Comparison of ENCODE assay signal across 21 mouse cellular contexts in the genomic region with DNA sequence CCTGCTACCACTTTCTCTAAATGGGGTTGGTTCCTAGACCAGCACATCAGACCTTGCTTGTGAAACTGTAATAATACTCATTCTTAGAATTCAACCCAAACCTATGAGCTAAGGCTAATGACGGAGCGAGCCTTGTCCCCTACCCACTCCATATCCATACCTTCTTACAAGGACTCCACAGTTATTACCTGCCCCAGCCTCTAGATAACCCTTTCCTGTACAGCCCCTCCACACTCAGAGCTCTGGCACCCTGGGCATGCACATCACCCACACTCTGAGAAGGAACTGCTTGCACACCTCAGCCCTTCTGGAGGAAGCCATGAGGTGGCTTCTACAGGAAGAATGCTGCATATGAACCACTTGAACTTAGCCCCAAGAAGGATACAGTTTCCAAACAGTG.
DNase-seq lines count a peak whose midpoint lies in the region; ATAC-seq lines count a peak whose summit lies in the region.
"Had no signal": no experiment of that assay in that cellular context is flagged by ENCODE, and none has a peak within 500 bp of the region (broad histone marks: within the 10 kb centered on the region; RNA-seq: fewer than 3 reads in every experiment).

No protein-coding gene starts in this region.

- DNase-seq in forebrain, embryonic 10.5 days (ENCODE audit: extremely low spot score, low spot score) = peak; percentile 4
- peak; percentile 42 for DNase-seq in heart, embryonic 10.5 days (ENCODE audit: low spot score)
- DNase-seq in midbrain, embryonic 11.5 days (ENCODE audit: low spot score, missing footprints) = peak; percentile 70
- DNase-seq in midbrain, embryonic 14.5 days = no peak
- peak; percentile 2 for DNase-seq in embryonic facial prominence, embryonic 10.5 days (ENCODE audit: low spot score)
- no peak for DNase-seq in MN1 (ENCODE audit: low spot score)
- DNase-seq: adrenal gland, postnatal 10 days; B cell, adult 2 months; cerebellum, adult 11 months; cerebellum, adult 8-10 months; embryo, embryonic 11 days; gastrocnemius, postnatal 25 days had no signal

- no peaks in the 10 kb centered on the region for H3K27me3 ChIP-seq in forebrain, embryonic 10.5 days (ENCODE audit: poor library complexity, severe bottlenecking)
- no peaks in the 10 kb centered on the region for H3K27me3 ChIP-seq in forebrain, embryonic 15.5 days
- no peaks in the 10 kb centered on the region for H3K27me3 ChIP-seq in heart, embryonic 10.5 days (ENCODE audit: insufficient read depth, poor library complexity, severe bottlenecking)
- H3K27me3 ChIP-seq in heart, embryonic 11.5 days (ENCODE audit: control insufficient read depth, insufficient read depth, low read length) = no peaks in the 10 kb centered on the region
- no peaks in the 10 kb centered on the region for H3K27me3 ChIP-seq in midbrain, embryonic 11.5 days (ENCODE audit: control insufficient read depth, insufficient read depth, low read length)
- no peaks in the 10 kb centered on the region for H3K27me3 ChIP-seq in midbrain, embryonic 14.5 days (ENCODE audit: control insufficient read depth, insufficient read depth, low read length)
- H3K27me3 ChIP-seq in embryonic facial prominence, embryonic 10.5 days (replicated peaks; ENCODE audit: low read depth, poor library complexity, severe bottlenecking) = no peaks in the 10 kb centered on the region
- H3K27me3 ChIP-seq: embryonic facial prominence, embryonic 12.5 days had no signal

- no peaks in the 10 kb centered on the region for H3K36me3 ChIP-seq in forebrain, embryonic 10.5 days (replicated peaks)
- H3K36me3 ChIP-seq in forebrain, embryonic 15.5 days = peaks cover 17% of the 10 kb centered on the region
- no peaks in the 10 kb centered on the region for H3K36me3 ChIP-seq in heart, embryonic 10.5 days
- no peaks in the 10 kb centered on the region for H3K36me3 ChIP-seq in heart, embryonic 11.5 days (ENCODE audit: control insufficient read depth, insufficient read depth, low read length)
- no peaks in the 10 kb centered on the region for H3K36me3 ChIP-seq in midbrain, embryonic 11.5 days (ENCODE audit: control insufficient read depth, insufficient read depth, low read length)
- peaks cover 53% of the 10 kb centered on the region for H3K36me3 ChIP-seq in midbrain, embryonic 14.5 days (ENCODE audit: control insufficient read depth, insufficient read depth, low read length)
- H3K36me3 ChIP-seq in embryonic facial prominence, embryonic 10.5 days (replicated peaks) = no peaks in the 10 kb centered on the region
- H3K36me3 ChIP-seq: embryonic facial prominence, embryonic 12.5 days; G1E; heart, embryonic 12.5 days had no signal

- no peak for ATAC-seq in forebrain, embryonic 15.5 days (replicated peaks)
- no peak for ATAC-seq in heart, embryonic 11.5 days (replicated peaks; ENCODE audit: insufficient number of reproducible peaks, low FRiP score, low TSS enrichment)
- ATAC-seq in midbrain, embryonic 11.5 days (ENCODE audit: low FRiP score) = no peak
- no peak for ATAC-seq in midbrain, embryonic 14.5 days (ENCODE audit: low FRiP score, low TSS enrichment)
- ATAC-seq: CD4-positive, CD25-positive, alpha-beta regulatory T cell, adult 4 months; forebrain, embryonic 14.5 days had no signal

- WGBS in forebrain, embryonic 10.5 days = 95% methylated on average over 2 of the region's 2 CpGs
- WGBS in forebrain, embryonic 15.5 days = 96% methylated on average over 2 of the region's 2 CpGs
- WGBS in heart, embryonic 10.5 days = 100% methylated on average over 2 of the region's 2 CpGs
- WGBS in heart, embryonic 11.5 days (ENCODE audit: insufficient replicate concordance) = 90% methylated on average over 2 of the region's 2 CpGs
- WGBS in midbrain, embryonic 11.5 days = 96% methylated on average over 2 of the region's 2 CpGs
- 92% methylated on average over 2 of the region's 2 CpGs for WGBS in midbrain, embryonic 14.5 days
- 96% methylated on average over 2 of the region's 2 CpGs for WGBS in embryonic facial prominence, embryonic 10.5 days

- no peaks in the 10 kb centered on the region for H3K9me3 ChIP-seq in forebrain, embryonic 10.5 days
- H3K9me3 ChIP-seq in forebrain, embryonic 15.5 days = no peaks in the 10 kb centered on the region
- no peaks in the 10 kb centered on the region for H3K9me3 ChIP-seq in heart, embryonic 10.5 days
- no peaks in the 10 kb centered on the region for H3K9me3 ChIP-seq in heart, embryonic 11.5 days (replicated peaks; ENCODE audit: control insufficient read depth, low read length)
- no peaks in the 10 kb centered on the region for H3K9me3 ChIP-seq in midbrain, embryonic 11.5 days (ENCODE audit: control insufficient read depth, low read length)
- H3K9me3 ChIP-seq in midbrain, embryonic 14.5 days (ENCODE audit: control insufficient read depth, low read length) = no peaks in the 10 kb centered on the region
- H3K9me3 ChIP-seq in embryonic facial prominence, embryonic 10.5 days = no peaks in the 10 kb centered on the region
- H3K9me3 ChIP-seq: embryonic facial prominence, embryonic 12.5 days; G1E; heart, embryonic 12.5 days; hindbrain, embryonic 10.5 days had no signal

- H3K4me2 ChIP-seq in forebrain, embryonic 15.5 days (replicated peaks) = no peak overlapping the region
- H3K4me2 ChIP-seq in heart, embryonic 11.5 days = no peak overlapping the region
- no peak overlapping the region for H3K4me2 ChIP-seq in midbrain, embryonic 11.5 days
- H3K4me2 ChIP-seq in midbrain, embryonic 14.5 days (ENCODE audit: low read length) = no peak overlapping the region
- H3K4me2 ChIP-seq: embryonic facial prominence, embryonic 12.5 days; heart, embryonic 12.5 days; hindbrain, embryonic 14.5 days had no signal

- H3K9ac ChIP-seq in forebrain, embryonic 15.5 days (replicated peaks) = no peak overlapping the region
- H3K9ac ChIP-seq in heart, embryonic 11.5 days (ENCODE audit: low read depth, low read length) = no peak overlapping the region
- H3K9ac ChIP-seq in midbrain, embryonic 11.5 days (ENCODE audit: low read length) = no peak overlapping the region
- no peak overlapping the region for H3K9ac ChIP-seq in midbrain, embryonic 14.5 days (replicated peaks; ENCODE audit: low read length)
- H3K9ac ChIP-seq: embryonic facial prominence, embryonic 12.5 days; heart, embryonic 12.5 days; hindbrain, embryonic 14.5 days had no signal

- no peaks in the 10 kb centered on the region for H3K4me1 ChIP-seq in forebrain, embryonic 10.5 days
- no peaks in the 10 kb centered on the region for H3K4me1 ChIP-seq in forebrain, embryonic 15.5 days
- no peaks in the 10 kb centered on the region for H3K4me1 ChIP-seq in heart, embryonic 10.5 days
- no peaks in the 10 kb centered on the region for H3K4me1 ChIP-seq in heart, embryonic 11.5 days (ENCODE audit: control insufficient read depth, insufficient read depth, low read length)
- H3K4me1 ChIP-seq in midbrain, embryonic 11.5 days (ENCODE audit: control insufficient read depth, insufficient read depth, low read length) = no peaks in the 10 kb centered on the region
- H3K4me1 ChIP-seq in midbrain, embryonic 14.5 days (ENCODE audit: control insufficient read depth, insufficient read depth, low read length) = no peaks in the 10 kb centered on the region
- no peaks in the 10 kb centered on the region for H3K4me1 ChIP-seq in embryonic facial prominence, embryonic 10.5 days
- H3K4me1 ChIP-seq: embryonic facial prominence, embryonic 12.5 days; heart, embryonic 12.5 days; hindbrain, embryonic 10.5 days had no signal

- no peak overlapping the region for H3K4me3 ChIP-seq in forebrain, embryonic 10.5 days
- H3K4me3 ChIP-seq in forebrain, embryonic 15.5 days = no peak overlapping the region
- H3K4me3 ChIP-seq in heart, embryonic 10.5 days = no peak overlapping the region
- H3K4me3 ChIP-seq in heart, embryonic 11.5 days (ENCODE audit: low read depth, low read length) = no peak overlapping the region
- no peak overlapping the region for H3K4me3 ChIP-seq in midbrain, embryonic 11.5 days (ENCODE audit: low read depth, low read length)
- no peak overlapping the region for H3K4me3 ChIP-seq in midbrain, embryonic 14.5 days (replicated peaks; ENCODE audit: low read depth, low read length)
- no peak overlapping the region for H3K4me3 ChIP-seq in embryonic facial prominence, embryonic 10.5 days
- H3K4me3 ChIP-seq: embryonic facial prominence, embryonic 12.5 days; heart, embryonic 12.5 days; hindbrain, embryonic 10.5 days had no signal

- H3K27ac ChIP-seq in forebrain, embryonic 10.5 days = no peak overlapping the region
- H3K27ac ChIP-seq in forebrain, embryonic 15.5 days (replicated peaks) = no peak overlapping the region
- H3K27ac ChIP-seq in heart, embryonic 10.5 days = no peak overlapping the region
- no peak overlapping the region for H3K27ac ChIP-seq in heart, embryonic 11.5 days (ENCODE audit: low read depth, low read length)
- no peak overlapping the region for H3K27ac ChIP-seq in midbrain, embryonic 11.5 days (ENCODE audit: low read depth, low read length)
- no peak overlapping the region for H3K27ac ChIP-seq in midbrain, embryonic 14.5 days (replicated peaks; ENCODE audit: low read depth, low read length)
- no peak overlapping the region for H3K27ac ChIP-seq in embryonic facial prominence, embryonic 10.5 days (replicated peaks)
- H3K27ac ChIP-seq: embryonic facial prominence, embryonic 12.5 days; hindbrain, embryonic 10.5 days; hindbrain, embryonic 14.5 days had no signal

Comparison
In these comparisons a context has a peak if more than half of its experiments do, and no peak if none do; other contexts are left out.
1. DNase-seq: peak in forebrain, embryonic 10.5 days (single experiment), heart, embryonic 10.5 days (single experiment), midbrain, embryonic 11.5 days (single experiment) and embryonic facial prominence, embryonic 10.5 days (single experiment); none in midbrain, embryonic 14.5 days (single experiment) and MN1 (single experiment).